Mouse (Mus musculus) MEL (cell line): Measurements from ENCODE around the gene Slc6a1.

Source experiments
- CTCF ChIP-seq, 3 experiments: IDR thresholded peaks in 2 of 3; conservative IDR thresholded peaks in 1 of 3; 2 replicates each; pipeline ENCODE4 v1.5.1; 2011 to 2012; ENCODE audit warnings: low read length in 3 of 3, low read depth in 2 of 3, mild to moderate bottlenecking in 2 of 3, improper control_type of control experiment in 1 of 3, inconsistent platforms in 1 of 3, mixed read lengths in 1 of 3, moderate library complexity in 1 of 3; ENCODE audit not compliant: control insufficient read depth in 1 of 3, insufficient read depth in 1 of 3, poor library complexity in 1 of 3, severe bottlenecking in 1 of 3
- EP300 ChIP-seq, 2 experiments: IDR thresholded peaks; 2 replicates each; pipeline ENCODE4 v1.6.1; 2011; ENCODE audit warnings: improper control_type of control experiment in 2 of 2, low read length in 2 of 2, low read depth in 1 of 2, mild to moderate bottlenecking in 1 of 2
- HCFC1 ChIP-seq: IDR thresholded peaks from 2 replicates; pipeline ENCODE4 v1.6.1; 2012; ENCODE audit warnings: low read depth, mild to moderate bottlenecking, inconsistent platforms, low read length, improper control_type of control experiment, moderate library complexity
- MAX ChIP-seq: IDR thresholded peaks from 2 replicates; pipeline ENCODE4 v1.6.1; 2011; ENCODE audit warnings: low read length, improper control_type of control experiment

GRCm38 (mm10) chr6:114354635-114355034, 72.2 kb downstream of the Slc6a1 start:
- TF ChIP-seq MAX (no peak), EP300 (IDR thresholded peaks at IDR 0.05; ENCODE audit: low read depth in 1 of 2, low read length in 2 of 2) (no peak), CTCF (IDR thresholded peaks at IDR 0.05 in 2 of 3, conservative IDR thresholded peaks at IDR 0.05 in 1 of 3; ENCODE audit: control insufficient read depth in 1 of 3, insufficient read depth in 1 of 3, low read depth in 2 of 3, low read length in 3 of 3, poor library complexity in 1 of 3, severe bottlenecking in 1 of 3) (no peak), HCFC1 (no peak)
